Mouse (Mus musculus) CD8-positive naive resting alpha-beta T cell, adult 2 months (primary cell): Measurements from ENCODE around the gene Gadd45a.

Experiments
- DNase-seq, 2 experiments: peaks; one replicate each; pipeline ENCODE4 v3.0.0; 2022; ENCODE audit warnings: low read depth in 2 of 2, low spot score in 2 of 2

Gene Gadd45a

GRCm38 (mm10) chr6:66987643-66988042 is 49.6 kb downstream of the Gadd45a start:
- DNase-seq = no peak

GRCm38 (mm10) chr6:66986063-66986462 is 51.2 kb downstream of the Gadd45a start:
- no peak for DNase-seq

DNA sequence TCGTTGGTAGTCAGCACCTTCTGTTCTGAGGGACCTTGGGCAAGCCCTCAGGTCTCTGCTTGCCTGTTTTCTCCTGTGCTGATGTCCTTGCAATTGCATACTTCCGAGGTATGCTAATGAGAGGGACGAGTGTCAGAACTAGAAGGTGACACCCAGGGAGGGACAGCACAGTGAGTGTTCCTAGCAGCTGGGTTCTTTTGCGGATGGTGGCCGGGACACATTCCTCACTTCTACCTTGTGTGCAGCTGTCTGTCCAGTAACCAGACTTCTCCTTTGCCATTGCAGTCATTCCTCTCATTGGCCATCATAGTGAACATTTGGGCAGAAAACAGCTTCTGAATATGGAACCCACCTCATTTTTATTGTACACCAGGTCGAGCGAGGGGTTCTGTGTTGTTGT is 51.8 kb downstream of the Gadd45a start:
- no peak for DNase-seq
